Mouse (Mus musculus): ENCODE results near the gene Emc1. TPM values are rescaled to one million over a fixed set of nuclear protein-coding genes. Genes with fewer than 3 reads are reported as not detected.
A peak's percentile ranks its signal among the peaks of the same experiment; 100 is the strongest.

Gene Emc1
- polyA plus RNA-seq, 2 experiments = 5.3 to 10.6 TPM

- no peak for DNase-seq (ENCODE audit: low read depth in 3 of 3, low spot score in 3 of 3)
- H3K27ac ChIP-seq = no peak overlapping the region
- H3K36me3 ChIP-seq (replicated peaks; ENCODE audit: control insufficient read depth, insufficient read depth, low read depth) = peaks cover 35% of the 10 kb centered on the region
Observed at GRCm38 (mm10) chr4:139345416-139346019, 6.9 kb upstream of the Emc1 start.

GRCm38 (mm10) chr4:139352832-139353231 lies 445 bp downstream of the Emc1 start:
- H3K9me3 ChIP-seq (ENCODE audit: control insufficient read depth, low read length) = no peaks in the 10 kb centered on the region
- no peak for TF ChIP-seq CTCF (IDR thresholded peaks at IDR 0.05; ENCODE audit: low read depth)
- TF ChIP-seq EP300 (IDR thresholded peaks at IDR 0.05; ENCODE audit: low read depth) = no peak
- H3K4me1 ChIP-seq (replicated peaks; ENCODE audit: control insufficient read depth in 2 of 2, insufficient read depth in 2 of 2, low read length in 1 of 2) = peaks cover 6 to 19% of the 10 kb centered on the region in 2 experiments; a peak in 3 of 4 replicates
- peak overlapping the region; percentile 89 to 92 for H3K4me3 ChIP-seq (ENCODE audit: insufficient read depth in 1 of 2, low read depth in 2 of 2, low read length in 2 of 2)
- H3K9ac ChIP-seq (replicated peaks) = peak overlapping the region; percentile 79
- no peaks in the 10 kb centered on the region for H3K27me3 ChIP-seq (ENCODE audit: control insufficient read depth, insufficient read depth, low read length)
- H3K36me3 ChIP-seq (replicated peaks; ENCODE audit: control insufficient read depth, insufficient read depth, low read depth) = peaks cover 44% of the 10 kb centered on the region
- under 1% methylated on average over 7 of the region's 7 CpGs for WGBS (ENCODE audit: insufficient replicate concordance)
- peak overlapping the region; percentile 83 for H3K4me2 ChIP-seq (ENCODE audit: low read depth)
- DNase-seq (ENCODE audit: low read depth in 3 of 3, low spot score in 3 of 3) (no peak), ATAC-seq (ENCODE audit: insufficient read depth) (peak; percentile 53)
- H3K27ac ChIP-seq = peak overlapping the region; percentile 61

More at GRCm38 (mm10) chr4:139345416-139346019, 6.9 kb upstream of the Emc1 start:
- H3K4me1 ChIP-seq (replicated peaks; ENCODE audit: control insufficient read depth in 2 of 2, insufficient read depth in 2 of 2, low read length in 1 of 2) = peaks cover 0 to 4% of the 10 kb centered on the region in 2 experiments; a peak in 2 of 4 replicates
- no peak overlapping the region for H3K4me3 ChIP-seq (ENCODE audit: insufficient read depth in 1 of 2, low read depth in 2 of 2, low read length in 2 of 2)
- TF ChIP-seq CTCF (IDR thresholded peaks at IDR 0.05; ENCODE audit: low read depth) (no peak), EP300 (IDR thresholded peaks at IDR 0.05; ENCODE audit: low read depth) (no peak)
- no peak overlapping the region for H3K4me2 ChIP-seq (ENCODE audit: low read depth)
- no peak; the same call in 1 of the 2 replicates for ATAC-seq (ENCODE audit: insufficient read depth)
- H3K27me3 ChIP-seq (ENCODE audit: control insufficient read depth, insufficient read depth, low read length) = no peaks in the 10 kb centered on the region
- H3K9ac ChIP-seq (replicated peaks) = no peak overlapping the region
- 83% methylated on average over 23 of the region's 23 CpGs for WGBS (ENCODE audit: insufficient replicate concordance)
- H3K9me3 ChIP-seq (ENCODE audit: control insufficient read depth, low read length) = no peaks in the 10 kb centered on the region

GRCm38 (mm10) chr4:139357211-139357610 lies 4.8 kb downstream of the Emc1 start:
- Histone ChIP-seq H3K9ac (replicated peaks) (no peak overlapping the region), H3K4me1 (replicated peaks; ENCODE audit: control insufficient read depth in 2 of 2, insufficient read depth in 2 of 2, low read length in 1 of 2) (peaks cover 22 to 33% of the 10 kb centered on the region in 2 experiments), H3K27ac (no peak overlapping the region), H3K4me3 (ENCODE audit: insufficient read depth in 1 of 2, low read depth in 2 of 2, low read length in 2 of 2) (no peak overlapping the region), H3K9me3 (ENCODE audit: control insufficient read depth, low read length) (no peaks in the 10 kb centered on the region), H3K27me3 (ENCODE audit: control insufficient read depth, insufficient read depth, low read length) (no peaks in the 10 kb centered on the region), H3K36me3 (replicated peaks; ENCODE audit: control insufficient read depth, insufficient read depth, low read depth) (peaks cover 58% of the 10 kb centered on the region), H3K4me2 (ENCODE audit: low read depth) (no peak overlapping the region)
- DNase-seq (ENCODE audit: low read depth in 3 of 3, low spot score in 3 of 3) (no peak), ATAC-seq (ENCODE audit: insufficient read depth) (no peak)
- TF ChIP-seq EP300 (IDR thresholded peaks at IDR 0.05; ENCODE audit: low read depth) (no peak), CTCF (IDR thresholded peaks at IDR 0.05; ENCODE audit: low read depth) (0 out of 2 replicates have a peak, but pooled peaks have one; percentile 1)
- WGBS (ENCODE audit: insufficient replicate concordance) = 72% methylated on average over 3 of the region's 3 CpGs

GRCm38 (mm10) chr4:139360761-139361548 lies 8.6 kb downstream of the Emc1 start:
- Histone ChIP-seq H3K9ac (replicated peaks) (peak overlapping the region; percentile 61), H3K4me2 (ENCODE audit: low read depth) (peak overlapping the region; percentile 70), H3K27ac (peak overlapping the region; percentile 93), H3K4me1 (replicated peaks; ENCODE audit: control insufficient read depth in 2 of 2, insufficient read depth in 2 of 2, low read length in 1 of 2) (peaks cover 19 to 28% of the 10 kb centered on the region in 2 experiments), H3K27me3 (ENCODE audit: control insufficient read depth, insufficient read depth, low read length) (no peaks in the 10 kb centered on the region), H3K9me3 (ENCODE audit: control insufficient read depth, low read length) (no peaks in the 10 kb centered on the region), H3K4me3 (ENCODE audit: insufficient read depth in 1 of 2, low read depth in 2 of 2, low read length in 2 of 2) (peak overlapping the region; percentile 30 to 39), H3K36me3 (replicated peaks; ENCODE audit: control insufficient read depth, insufficient read depth, low read depth) (peaks cover 77% of the 10 kb centered on the region)
- peak; percentile 95 for ATAC-seq (ENCODE audit: insufficient read depth)
- TF ChIP-seq CTCF (IDR thresholded peaks at IDR 0.05; ENCODE audit: low read depth) (no peak), EP300 (IDR thresholded peaks at IDR 0.05; ENCODE audit: low read depth) (peak; percentile 73; the same call in 1 of the 2 replicates)
- DNase-seq (ENCODE audit: low read depth in 3 of 3, low spot score in 3 of 3) = peak; percentile 49 to 62 (median 58)
- WGBS (ENCODE audit: insufficient replicate concordance) = 42% methylated on average over 11 of the region's 11 CpGs

- H3K27ac ChIP-seq = no peak overlapping the region
- DNase-seq (ENCODE audit: low read depth in 3 of 3, low spot score in 3 of 3) (no peak), ATAC-seq (ENCODE audit: insufficient read depth) (no peak)
- H3K9me3 ChIP-seq (ENCODE audit: control insufficient read depth, low read length) = no peaks in the 10 kb centered on the region
- H3K4me3 ChIP-seq (ENCODE audit: insufficient read depth in 1 of 2, low read depth in 2 of 2, low read length in 2 of 2) = no peak overlapping the region
- peaks cover 76% of the 10 kb centered on the region for H3K36me3 ChIP-seq (replicated peaks; ENCODE audit: control insufficient read depth, insufficient read depth, low read depth)
- no peak overlapping the region for H3K4me2 ChIP-seq (ENCODE audit: low read depth)
- no peak overlapping the region for H3K9ac ChIP-seq (replicated peaks)
- 81% methylated on average over 3 of the region's 3 CpGs for WGBS (ENCODE audit: insufficient replicate concordance)
- TF ChIP-seq EP300 (IDR thresholded peaks at IDR 0.05; ENCODE audit: low read depth) (no peak), CTCF (IDR thresholded peaks at IDR 0.05; ENCODE audit: low read depth) (no peak)
- H3K4me1 ChIP-seq (replicated peaks; ENCODE audit: control insufficient read depth in 2 of 2, insufficient read depth in 2 of 2, low read length in 1 of 2) = no peaks in the 10 kb centered on the region
- H3K27me3 ChIP-seq (ENCODE audit: control insufficient read depth, insufficient read depth, low read length) = no peaks in the 10 kb centered on the region
Observed at GRCm38 (mm10) chr4:139367336-139367735, 14.9 kb downstream of the Emc1 start.
